Mouse (Mus musculus) layer of hippocampus, postnatal 14 days (tissue): Measurements from ENCODE around the gene Gm29797. TPM values are rescaled to one million over a fixed set of nuclear protein-coding genes. Genes with fewer than 3 reads are reported as not detected.
A peak's percentile ranks its signal among the peaks of the same experiment; 100 is the strongest.

Experiments used
- DNase-seq, 2 experiments: peaks; one replicate each; pipeline ENCODE4 v3.0.0; 2021 to 2022; ENCODE audit warnings: low spot score in 2 of 2, mixed read lengths in 1 of 2
- total RNA-seq, 2 experiments: library from RNA; stranded (reverse); gene quantifications; 2 replicates each; pipeline ENCODE4 v1.2.3; 2021

Gm29797 gene
- total RNA-seq, 2 experiments from 2014 or later = not detected

DNA sequence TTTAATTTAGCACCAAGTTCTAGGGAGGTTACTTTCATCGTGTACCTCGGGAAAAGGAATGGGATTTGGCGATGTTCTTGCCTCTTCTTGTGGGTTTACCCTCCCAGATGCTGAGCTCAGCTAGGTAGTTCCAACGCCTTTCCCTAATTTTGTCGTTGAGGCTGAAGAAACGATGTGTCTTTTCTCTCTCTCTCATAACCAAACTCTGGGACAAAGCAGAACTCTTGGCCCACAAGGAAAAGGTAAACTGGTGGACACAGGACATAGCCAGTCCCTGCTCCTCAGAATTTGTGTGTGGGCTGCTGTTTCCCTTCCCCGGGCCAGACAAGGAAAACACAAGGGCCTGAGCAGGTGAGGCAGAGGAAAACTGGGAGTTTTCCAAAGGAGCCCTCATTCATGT lies 15.2 kb downstream of the Gm29797 start:
- DNase-seq = no peak

DNA sequence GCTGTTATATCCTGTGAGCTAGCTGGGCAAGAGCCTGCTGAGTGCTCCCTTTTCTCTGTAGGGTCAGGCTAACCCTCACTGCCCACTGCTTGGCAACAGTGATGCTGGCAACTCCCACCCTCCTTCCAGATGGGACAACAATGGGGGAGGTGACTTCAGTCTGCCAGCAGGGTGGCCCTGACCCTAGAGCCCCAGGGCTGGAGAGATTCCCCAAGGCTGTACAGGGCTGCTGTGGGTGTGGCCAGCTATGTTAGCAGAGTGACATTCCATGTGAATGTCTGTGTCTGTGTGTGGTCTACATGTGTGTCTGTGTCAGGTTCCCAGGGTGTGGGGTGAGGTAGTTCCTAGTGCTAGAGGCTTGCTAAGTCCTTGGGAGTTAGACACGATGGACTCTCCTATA lies 16.7 kb downstream of the Gm29797 start:
- DNase-seq = no peak

DNA sequence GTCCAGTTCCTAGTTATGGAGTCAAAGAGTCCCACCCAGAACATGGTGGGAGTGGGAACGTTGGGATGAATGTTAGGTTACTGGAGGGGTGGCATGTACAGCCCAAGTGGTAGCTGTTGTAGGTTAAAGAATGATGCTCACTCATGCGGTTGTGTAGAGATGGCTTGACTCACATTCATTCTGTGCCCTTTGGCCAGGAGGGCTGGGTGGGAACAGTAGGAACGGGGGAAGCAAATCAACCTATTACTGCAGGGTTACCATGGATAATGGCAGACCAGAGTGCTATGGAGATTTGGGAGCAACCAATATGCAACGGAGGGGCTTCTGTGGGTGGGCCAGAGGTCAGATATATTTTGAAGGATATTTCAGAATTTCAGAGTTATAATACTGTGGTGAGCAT lies 18.1 kb downstream of the Gm29797 start:
- no peak for DNase-seq

DNA sequence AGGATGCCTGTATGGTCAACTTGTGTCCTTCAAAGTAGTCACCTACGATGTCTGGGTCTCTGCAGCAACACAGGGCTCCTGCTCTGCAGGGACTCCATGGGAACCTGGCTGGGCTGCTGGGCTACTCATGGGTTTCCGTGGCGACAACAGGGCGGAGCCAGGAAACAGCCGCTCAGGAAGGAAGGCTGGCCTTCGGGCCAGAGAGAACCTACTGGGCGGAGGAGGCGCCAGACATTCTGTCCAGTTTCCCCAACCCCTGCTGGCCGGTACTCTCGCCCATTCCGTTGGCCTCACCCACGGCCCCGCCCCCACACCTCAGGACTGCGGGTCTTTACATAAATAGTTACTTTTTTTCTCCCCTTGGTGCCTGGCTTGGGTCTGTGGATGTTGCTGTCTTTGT lies 18.6 kb downstream of the Gm29797 start:
- DNase-seq = peak; percentile 43 to 58

DNA sequence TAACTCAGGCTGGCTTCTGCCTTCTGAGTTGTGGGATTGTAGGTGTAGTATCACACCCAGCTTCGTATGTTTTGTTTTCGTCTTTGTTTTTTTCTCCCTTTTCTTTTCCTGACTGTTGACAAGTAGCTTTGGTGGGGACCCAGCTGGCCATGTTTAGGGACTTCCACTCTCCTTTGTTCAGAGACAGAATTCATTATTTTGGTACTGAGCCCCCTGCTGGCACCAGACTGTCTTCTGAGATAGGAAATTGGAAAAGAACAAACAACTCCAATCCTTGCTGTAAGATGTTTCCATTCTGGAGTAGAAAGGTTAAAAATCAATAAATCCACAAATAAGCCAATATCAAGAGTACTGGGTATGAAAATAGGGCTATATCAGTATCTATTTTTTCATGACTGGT lies 19.6 kb downstream of the Gm29797 start:
- no peak for DNase-seq

DNA sequence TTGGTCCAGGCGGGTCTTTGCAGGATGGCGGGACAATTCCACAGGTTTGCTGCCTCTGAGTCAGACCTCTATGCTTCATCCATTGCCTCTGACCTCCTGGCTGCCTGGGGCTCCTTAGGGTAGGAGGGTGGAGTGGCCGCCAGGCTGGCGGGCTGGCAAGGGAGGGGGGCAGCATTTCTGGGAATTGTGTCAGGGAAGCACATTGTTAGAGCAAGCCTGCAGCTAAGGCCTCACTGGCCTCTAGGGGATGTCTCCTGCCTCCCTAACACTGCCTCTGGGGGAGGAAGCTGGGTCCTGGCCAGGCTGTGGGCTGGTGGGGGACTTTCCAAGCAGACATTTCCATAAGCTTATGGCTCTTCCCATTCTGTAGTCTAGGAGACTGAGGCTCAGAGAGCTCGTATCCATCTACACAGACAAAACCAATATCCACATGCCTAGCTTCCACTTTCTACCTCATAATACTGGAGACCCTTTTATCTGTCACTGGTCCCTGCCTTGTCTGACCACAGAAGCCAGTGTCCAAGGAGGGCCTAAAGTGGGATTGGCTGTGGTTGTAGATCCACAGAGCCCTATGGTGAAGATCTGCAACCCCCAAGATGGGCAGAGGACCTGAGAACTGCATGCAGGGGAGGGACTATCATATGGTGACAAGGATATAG lies 20.4 kb downstream of the Gm29797 start:
- no peak for DNase-seq

DNA sequence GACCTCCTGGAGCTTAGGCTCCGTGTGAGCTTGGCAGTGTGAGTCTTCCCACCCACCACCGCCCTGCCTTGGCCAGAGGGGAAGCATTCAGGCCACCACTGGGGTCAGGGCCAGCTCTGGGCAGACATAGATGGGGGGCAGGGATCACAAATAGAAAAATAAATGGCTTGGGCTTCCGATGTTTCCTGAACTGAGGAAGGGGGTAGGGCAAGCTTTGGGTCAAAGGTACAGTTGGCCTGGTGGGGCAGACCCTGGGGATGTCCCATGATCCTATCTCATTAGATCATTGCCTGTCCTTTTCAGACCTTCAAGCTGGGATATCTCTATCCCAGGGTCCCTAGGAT lies 20.9 kb downstream of the Gm29797 start:
- DNase-seq = no peak

DNA sequence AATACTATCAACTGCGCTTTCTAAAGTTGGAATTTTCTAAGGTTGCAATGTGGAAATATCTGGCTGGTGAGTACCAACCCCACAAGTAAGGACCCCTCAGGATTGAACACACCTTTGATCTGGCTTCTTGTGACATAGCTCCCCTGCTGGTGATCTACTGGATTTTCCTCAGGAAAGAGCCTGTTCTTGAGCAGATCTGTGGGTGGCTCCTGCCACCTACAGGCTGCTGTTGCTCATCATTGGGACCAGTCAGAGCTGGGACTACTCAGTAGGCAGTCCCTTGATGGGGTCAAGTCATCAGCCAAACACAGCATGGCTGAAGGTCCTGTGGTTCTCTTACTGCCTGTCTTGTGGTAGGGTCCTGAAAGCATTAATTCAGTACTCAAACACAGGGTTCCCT lies 21.9 kb downstream of the Gm29797 start:
- DNase-seq = peak; percentile 79 to 89

DNA sequence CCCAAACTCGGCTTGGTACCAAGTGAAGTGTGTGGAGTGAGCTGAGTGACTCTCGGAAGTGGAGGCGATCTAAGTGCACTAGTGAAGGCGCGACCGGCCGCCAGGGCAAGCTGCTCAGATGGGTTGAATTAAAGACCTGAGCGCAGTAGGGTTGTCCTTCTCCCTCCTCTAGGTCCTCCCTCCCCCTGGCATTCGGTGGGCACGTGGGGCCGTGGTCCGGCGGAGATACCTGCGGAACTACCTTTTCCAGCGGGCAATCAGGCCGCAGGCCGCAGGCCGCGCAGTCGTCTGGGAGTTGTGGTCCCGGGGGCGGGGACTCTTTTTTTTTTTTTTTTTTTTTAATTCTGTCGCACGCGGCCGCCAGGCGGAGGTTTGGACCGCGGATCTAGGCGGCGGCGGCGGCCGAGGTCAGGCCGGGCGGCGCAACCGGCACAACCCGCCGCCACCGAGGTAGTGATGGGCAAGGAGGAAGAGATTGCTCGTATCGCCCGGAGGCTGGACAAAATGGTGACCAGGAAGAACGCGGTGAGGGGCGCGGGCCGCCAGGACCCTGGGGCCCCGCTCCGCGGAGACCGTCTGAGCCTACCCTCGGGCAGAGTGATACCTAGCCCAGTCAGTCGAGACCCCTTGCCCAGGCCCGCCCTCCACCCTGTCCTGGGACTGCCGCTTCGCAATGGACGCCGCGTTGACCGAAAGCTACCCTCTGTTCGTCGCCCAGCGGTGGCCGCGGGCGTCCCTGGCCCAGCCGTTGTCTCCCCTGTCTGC lies 23.3 kb downstream of the Gm29797 start, which contains the start of gene Tcea2:
Gene Tcea2, plus strand, starts transcription at position 360 of the 765 bp plus-strand sequence.
- peak; percentile 70 to 75 for DNase-seq

DNA sequence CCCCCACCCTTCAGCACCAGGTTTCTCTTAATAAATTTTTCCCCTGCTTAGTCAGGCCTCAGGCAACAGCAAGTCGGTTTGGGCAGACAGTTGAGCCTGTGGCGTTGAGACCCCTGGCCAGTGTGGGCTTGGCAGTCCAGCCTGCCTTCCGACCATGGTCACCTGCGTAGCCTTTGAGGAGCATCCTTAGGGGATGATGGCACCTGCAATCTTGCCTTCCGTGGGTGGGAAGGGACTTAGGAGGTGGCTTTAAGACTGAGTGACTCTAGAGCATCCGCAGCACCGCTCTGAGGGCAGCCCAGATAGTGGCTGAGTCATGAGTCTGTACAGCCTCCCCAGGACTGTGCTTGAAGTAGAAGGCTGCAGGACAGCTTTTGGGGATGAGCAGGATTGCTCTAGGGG lies 23.9 kb downstream of the Gm29797 start:
- no peak for DNase-seq

DNA sequence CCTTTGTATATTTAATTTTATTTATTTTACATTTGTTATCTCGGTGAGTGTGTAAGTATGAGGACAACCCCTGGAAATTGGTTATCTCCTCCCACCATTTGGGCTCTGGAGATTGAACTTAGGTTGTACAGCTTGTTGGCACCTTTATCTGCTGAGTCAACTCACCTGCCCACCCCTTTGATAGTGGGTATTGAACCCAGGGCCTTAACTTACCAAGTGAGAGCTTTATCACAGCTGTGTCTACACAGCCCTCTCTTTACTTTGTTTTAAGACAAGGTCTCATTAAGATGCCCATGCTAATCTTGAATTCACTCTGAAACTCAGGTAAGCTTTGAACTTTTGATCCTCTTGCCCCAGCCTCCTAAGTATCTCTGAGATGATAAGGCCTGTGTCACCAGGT lies 25.1 kb downstream of the Gm29797 start:
- DNase-seq = no peak

DNA sequence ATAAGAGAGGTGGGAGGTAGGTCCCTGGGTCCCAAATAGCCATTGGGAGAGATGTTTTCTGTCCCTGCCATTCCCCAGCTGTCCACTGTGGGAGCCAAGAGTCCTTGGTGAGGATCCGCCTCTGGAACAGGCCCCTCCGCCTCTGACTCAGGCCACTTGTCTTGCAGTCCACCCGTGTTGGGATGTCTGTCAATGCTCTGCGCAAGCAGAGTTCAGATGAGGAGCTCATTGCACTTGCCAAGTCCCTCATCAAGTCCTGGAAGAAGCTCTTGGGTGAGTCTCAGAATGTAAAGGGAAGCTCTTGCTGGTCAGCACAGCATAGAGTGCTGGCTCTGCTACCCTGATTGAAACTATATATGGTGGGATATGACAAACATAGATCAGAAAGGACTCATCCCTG lies 26.5 kb downstream of the Gm29797 start:
- DNase-seq = no peak

DNA sequence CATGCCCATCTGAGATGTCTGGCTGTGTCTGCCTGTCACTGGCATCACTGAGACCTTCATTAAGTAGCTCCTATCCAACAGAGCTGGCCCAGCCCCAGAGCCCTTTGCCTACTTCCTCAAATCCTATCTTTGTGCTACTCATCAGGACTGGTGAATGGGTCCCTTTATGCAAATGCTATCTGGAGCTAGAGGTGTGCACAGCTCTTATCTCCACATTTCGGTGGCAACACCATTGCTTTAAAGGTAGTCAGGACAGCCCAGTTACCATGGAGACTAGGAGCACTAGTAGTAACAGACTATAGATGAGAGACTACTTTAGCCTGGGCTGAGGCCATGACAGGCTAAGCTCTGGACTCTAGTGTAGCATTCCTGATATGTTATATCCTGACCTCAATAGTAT lies 27.9 kb downstream of the Gm29797 start:
- no peak for DNase-seq

DNA sequence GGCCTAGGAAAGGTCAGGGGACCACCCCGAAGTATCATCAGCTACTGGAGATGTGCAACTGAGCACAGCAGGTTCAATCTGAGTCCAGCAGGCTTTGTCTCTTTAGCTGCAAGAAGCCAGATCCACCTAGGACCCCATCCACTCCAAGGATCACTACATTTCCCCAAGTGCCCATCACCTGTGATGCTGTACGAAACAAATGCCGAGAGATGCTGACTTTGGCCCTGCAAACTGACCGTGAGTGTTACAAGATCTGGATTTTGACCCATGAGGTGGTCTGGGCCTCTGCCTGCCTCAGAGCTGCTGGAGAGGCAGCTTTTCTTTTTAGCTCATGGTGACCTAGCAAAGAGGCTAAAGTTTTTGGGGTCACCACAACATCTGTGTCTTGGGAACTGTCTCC lies 28.9 kb downstream of the Gm29797 start:
- DNase-seq = no peak

DNA sequence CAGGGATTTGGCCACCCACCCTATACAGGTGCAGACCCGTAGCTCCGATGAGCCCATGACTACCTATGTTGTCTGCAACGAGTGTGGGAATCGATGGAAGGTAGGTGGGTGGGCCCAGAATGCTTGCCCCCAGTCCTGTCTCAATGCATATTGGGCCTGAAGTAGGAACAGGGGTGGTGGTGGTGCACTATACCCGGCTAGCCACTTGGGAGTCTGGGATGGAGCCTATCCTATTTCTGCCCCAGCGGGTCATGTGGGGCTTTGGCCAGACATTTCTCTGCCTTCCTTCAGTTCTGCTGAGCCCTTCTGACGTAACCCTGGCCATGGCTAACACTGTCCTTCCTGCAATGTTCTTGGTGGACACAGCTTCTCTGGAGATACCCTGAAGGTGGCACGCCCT lies 30.8 kb downstream of the Gm29797 start:
- DNase-seq = no peak

DNA sequence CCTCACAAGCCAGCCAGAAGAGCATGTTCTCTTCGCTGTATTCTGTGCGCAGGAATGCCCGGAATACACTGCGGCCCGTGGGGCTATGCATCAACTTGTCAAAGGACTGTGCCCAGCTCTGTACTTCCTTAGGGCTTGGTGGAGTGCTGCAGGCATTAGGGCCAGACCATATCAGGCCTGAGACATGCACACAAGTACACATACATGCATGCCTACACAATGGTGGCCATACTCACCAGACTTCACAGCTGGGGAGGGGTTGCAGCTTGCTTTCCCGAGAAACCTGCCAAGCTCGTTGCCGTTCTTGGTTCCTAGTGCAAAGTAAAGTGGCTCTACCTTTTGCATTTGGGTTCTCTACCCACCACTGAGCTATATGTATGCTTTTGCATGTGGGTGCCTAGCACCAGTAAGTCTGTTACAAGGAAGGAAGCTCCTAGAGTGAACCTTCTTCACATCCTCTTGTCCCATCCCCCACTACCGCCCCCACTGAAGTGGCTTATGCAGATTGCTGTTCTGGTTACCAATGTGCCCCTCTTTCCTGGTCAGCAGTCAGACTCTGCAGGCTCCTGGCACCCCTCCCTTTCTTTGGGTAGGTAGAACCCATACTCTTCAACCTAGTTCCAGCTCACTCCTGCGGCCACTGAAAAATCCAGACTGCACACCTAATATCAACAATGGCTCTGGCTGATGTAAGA lies 32.8 kb downstream of the Gm29797 start:
- no peak for DNase-seq

DNA sequence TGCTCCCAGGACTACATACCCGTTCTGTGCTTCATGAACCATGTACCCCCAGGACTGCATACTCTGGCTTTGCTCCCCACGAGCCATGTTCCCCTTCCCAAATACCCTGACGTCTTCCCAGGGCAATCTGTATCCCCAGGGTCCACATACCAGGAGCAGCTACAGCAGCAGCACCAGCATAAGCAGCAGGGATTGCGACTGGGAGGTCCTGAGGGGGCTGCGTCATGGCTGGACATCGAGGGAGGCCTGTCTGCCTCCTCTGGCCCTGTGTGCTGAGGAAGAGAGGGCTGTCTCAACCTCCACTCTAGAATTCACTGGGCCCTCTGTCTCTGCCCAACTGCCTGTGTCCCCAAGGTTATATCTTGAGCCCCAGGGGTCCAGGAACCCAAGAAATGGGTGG lies 34.2 kb downstream of the Gm29797 start:
- DNase-seq = no peak

DNA sequence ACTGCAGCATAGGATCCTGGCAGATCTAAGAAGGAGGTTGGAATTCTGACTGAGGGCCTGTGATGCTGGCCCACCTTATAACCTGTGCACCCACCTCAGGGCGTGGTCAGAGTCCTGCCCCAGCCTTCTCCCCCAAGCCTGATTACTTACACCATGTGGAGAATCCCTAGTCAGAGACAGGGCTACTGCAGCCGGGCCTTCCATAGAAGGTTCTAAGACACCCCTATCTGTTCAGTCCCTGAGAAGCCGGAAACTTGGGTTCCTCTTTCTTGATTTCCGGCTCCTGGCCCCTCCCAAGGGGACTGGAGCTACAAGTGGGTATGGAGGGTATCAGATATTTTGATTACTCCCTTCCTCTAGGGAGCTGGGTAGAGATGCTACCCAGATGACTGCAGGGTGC lies 34.7 kb downstream of the Gm29797 start:
- DNase-seq = no peak

DNA sequence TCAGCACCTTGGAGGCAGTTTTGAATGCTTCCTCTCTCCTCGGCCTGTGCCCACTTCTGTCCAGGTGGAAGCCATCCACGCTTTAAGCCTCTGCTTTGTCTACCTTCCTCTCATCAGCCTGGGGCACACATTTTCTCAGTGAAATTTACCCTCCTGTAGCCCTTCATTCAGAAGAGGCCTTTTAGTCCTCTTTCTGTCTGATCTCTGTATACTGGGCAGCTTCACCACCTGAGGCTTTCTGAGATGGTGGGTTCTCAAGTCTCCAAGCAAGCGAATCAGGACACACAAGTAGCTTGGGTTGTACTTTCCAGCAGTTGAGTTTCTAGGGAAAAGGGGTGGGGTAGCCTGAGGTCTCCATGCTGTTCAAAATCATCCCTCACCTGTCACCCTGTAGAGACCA lies 35.5 kb downstream of the Gm29797 start:
- DNase-seq = no peak

DNA sequence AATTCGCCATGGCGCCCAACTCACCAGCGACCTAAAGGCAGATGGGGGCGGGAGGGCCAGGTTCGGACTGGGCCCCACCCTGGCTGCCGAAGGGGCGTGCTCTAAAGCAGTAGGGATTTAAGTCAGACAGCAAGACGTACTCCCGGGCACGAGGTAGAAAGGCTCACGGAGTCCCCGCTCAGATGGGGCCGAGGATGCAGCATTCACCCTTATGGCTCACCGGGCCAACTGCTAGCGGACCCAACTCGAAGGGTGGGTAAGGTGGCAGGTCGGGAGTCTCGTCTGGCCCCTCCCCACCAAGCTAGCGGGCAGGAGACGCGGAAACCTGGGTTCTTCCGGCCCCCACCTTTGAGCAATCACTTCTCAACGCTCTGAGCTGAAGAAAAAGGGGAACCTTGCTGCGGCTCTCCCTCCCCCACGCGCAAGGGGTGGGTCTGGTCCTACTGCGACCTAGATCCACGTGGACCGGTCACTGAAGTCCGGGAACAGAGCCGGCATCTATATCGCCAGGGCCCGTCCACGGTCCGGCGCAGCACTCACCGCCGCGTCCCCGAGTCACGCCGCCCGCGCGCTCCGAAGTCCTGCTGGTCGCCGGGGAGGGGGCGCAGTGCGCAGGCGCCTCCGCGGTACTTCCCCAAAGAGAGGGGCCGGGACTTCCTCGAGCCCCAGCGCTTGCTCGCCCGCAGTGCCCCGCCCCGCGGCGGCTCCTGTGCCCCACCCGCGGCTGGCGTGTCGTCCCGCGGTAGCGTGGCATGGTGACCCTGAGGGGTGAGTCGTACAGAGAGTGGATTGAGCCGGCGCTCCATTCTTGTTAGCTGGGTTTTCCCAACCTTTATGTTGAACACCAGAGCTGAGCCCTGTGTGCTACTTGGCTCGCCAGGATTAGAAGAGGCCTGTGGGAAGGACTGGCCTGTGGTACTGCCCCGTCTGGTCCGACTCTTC lies 36.8 kb downstream of the Gm29797 start, which contains the start of gene Rgs19:
Gene Rgs19, minus strand, starts transcription at position 639 of the 942 bp plus-strand sequence.
- peak; percentile 77 to 80 for DNase-seq

DNA sequence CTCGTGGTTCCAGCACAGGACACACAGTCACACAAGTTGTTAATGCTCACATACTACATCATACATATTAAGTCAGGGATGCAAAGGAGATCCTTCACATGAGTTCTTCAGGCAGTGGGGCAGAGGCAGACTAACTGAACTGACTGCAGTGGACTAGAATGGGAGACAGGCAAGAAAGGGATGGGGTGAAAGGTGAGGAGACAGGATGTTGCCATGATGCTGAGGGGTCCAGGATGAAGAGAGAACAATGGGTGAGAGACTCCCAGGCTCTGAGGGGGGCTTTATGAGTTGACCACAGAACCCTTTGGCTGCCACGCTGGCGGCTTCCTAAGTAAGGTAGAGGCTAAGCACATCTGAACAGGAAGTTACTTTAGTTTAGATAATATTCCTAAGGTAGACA lies 37.7 kb downstream of the Gm29797 start:
- peak in 1 of 2 experiments; percentile 0 for DNase-seq
